Mouse (Mus musculus): Measurements from ENCODE around the gene Gm5105. TPM values are rescaled to one million over a fixed set of nuclear protein-coding genes. Genes with fewer than 3 reads are reported as not detected.
A peak's percentile ranks its signal among the peaks of the same experiment; 100 is the strongest.

Gm5105 gene
- not detected in 2 replicates for polyA plus RNA-seq (2014; fragmentation: Nextera tagmentation; extraction: Ambion mirVana)

DNA sequence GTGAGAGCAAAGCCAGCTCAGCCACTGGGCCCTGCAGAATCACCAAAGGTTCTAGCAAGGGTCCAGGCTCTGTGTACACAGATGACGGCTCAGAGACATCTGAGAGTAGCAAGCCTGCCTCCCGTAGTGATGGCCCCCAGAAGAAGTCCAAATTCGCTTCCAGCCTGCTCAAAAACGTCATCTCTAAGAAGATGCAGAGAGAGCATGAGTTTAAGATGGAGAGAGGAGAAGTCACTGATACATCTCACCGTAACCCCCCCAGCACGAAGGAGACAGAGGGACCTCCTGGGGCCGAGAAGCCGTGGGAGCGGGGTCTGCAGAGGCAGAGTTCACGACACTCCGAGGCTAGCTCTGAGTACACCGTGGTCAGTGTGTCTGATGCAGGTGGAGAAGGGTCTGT lies at the start of gene Gm5105:
Gm5105 (minus strand) TSS at position 101 of the 400 bp plus-strand sequence.
- Histone ChIP-seq H3K4me1 (ENCODE audit: control insufficient read depth, insufficient read depth, low read length) (peaks cover 4% of the 10 kb centered on the region), H3K4me3 (ENCODE audit: low read depth, low read length) (no peak within 1 kb of the TSS), H3K27me3 (replicated peaks; ENCODE audit: control insufficient read depth, insufficient read depth, low read length) (no peaks in the 10 kb centered on the region), H3K9me3 (replicated peaks; ENCODE audit: control insufficient read depth, low read length) (no peaks in the 10 kb centered on the region), H3K36me3 (ENCODE audit: control insufficient read depth, insufficient read depth, low read length) (no peaks in the 10 kb centered on the region), H3K9ac (ENCODE audit: low read length) (no peak within 1 kb of the TSS), H3K4me2 (ENCODE audit: low read length) (no peak within 1 kb of the TSS), H3K27ac (ENCODE audit: low read depth, low read length) (0 out of 2 replicates have a peak within 1 kb of the TSS, but pooled peaks have one; percentile 9)
- no peak for DNase-seq (ENCODE audit: low spot score)
- no peak for ATAC-seq
- WGBS, result 94% methylated on average over 12 of the region's 12 CpGs

DNA sequence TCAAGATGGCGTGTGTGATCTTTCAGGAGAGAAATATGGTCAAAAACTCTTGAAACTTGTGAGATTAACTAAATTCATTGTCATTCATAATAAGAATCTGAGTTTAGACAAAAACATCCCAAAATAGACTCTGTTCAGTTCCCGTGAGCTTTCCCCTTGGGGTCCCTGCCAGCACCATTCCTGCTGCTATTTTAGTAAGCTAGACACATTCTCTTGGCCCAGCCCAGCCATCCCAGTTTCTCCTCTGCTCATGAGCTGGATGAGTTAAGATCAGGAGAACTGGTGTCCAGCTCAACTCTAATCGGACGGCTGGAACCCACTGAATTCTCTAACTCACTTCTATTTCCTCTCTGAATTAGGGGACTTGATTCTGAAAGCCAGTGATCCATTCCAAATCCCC lies 49.7 kb upstream of the Gm5105 start:
- no peak for DNase-seq (ENCODE audit: low spot score)
- H3K4me1 ChIP-seq (ENCODE audit: control insufficient read depth, insufficient read depth, low read length), result no peaks in the 10 kb centered on the region
- H3K36me3 ChIP-seq (ENCODE audit: control insufficient read depth, insufficient read depth, low read length), result no peaks in the 10 kb centered on the region
- 91% methylated on average over 4 of the region's 4 CpGs for WGBS
- ATAC-seq, result no peak
- H3K9ac ChIP-seq (ENCODE audit: low read length), result no peak overlapping the region
- no peak overlapping the region for H3K27ac ChIP-seq (ENCODE audit: low read depth, low read length)
- no peak overlapping the region for H3K4me2 ChIP-seq (ENCODE audit: low read length)
- H3K27me3 ChIP-seq (replicated peaks; ENCODE audit: control insufficient read depth, insufficient read depth, low read length), result no peaks in the 10 kb centered on the region
- no peaks in the 10 kb centered on the region for H3K9me3 ChIP-seq (replicated peaks; ENCODE audit: control insufficient read depth, low read length)
- H3K4me3 ChIP-seq (ENCODE audit: low read depth, low read length), result no peak overlapping the region

DNA sequence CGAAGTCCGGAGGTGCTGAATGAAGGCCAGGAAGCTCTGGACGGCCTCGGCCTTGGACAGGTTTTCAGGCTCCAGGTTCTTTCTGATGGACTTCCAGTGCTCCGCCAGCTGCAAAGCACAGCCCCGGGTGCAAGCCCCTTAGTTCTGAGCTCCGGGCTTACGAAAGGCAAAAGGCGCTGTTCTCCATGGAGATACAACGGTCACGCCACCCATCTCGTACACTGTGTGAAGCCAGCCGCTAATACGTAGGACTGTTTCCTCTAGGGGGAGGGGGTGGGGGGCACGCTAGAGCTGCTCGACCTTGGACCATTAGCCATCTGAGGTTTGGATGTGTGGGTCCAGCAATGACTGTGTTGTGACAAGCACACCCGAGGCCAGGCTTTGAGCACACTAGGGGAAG lies 46.9 kb upstream of the Gm5105 start:
- no peak overlapping the region for H3K4me3 ChIP-seq (ENCODE audit: low read depth, low read length)
- no peaks in the 10 kb centered on the region for H3K27me3 ChIP-seq (replicated peaks; ENCODE audit: control insufficient read depth, insufficient read depth, low read length)
- DNase-seq (ENCODE audit: low spot score), result no peak
- H3K36me3 ChIP-seq (ENCODE audit: control insufficient read depth, insufficient read depth, low read length), result no peaks in the 10 kb centered on the region
- 89% methylated on average over 17 of the region's 17 CpGs for WGBS
- H3K9ac ChIP-seq (ENCODE audit: low read length), result no peak overlapping the region
- H3K4me1 ChIP-seq (ENCODE audit: control insufficient read depth, insufficient read depth, low read length), result no peaks in the 10 kb centered on the region
- H3K9me3 ChIP-seq (replicated peaks; ENCODE audit: control insufficient read depth, low read length), result no peaks in the 10 kb centered on the region
- no peak for ATAC-seq
- no peak overlapping the region for H3K4me2 ChIP-seq (ENCODE audit: low read length)
- H3K27ac ChIP-seq (ENCODE audit: low read depth, low read length), result no peak overlapping the region

DNA sequence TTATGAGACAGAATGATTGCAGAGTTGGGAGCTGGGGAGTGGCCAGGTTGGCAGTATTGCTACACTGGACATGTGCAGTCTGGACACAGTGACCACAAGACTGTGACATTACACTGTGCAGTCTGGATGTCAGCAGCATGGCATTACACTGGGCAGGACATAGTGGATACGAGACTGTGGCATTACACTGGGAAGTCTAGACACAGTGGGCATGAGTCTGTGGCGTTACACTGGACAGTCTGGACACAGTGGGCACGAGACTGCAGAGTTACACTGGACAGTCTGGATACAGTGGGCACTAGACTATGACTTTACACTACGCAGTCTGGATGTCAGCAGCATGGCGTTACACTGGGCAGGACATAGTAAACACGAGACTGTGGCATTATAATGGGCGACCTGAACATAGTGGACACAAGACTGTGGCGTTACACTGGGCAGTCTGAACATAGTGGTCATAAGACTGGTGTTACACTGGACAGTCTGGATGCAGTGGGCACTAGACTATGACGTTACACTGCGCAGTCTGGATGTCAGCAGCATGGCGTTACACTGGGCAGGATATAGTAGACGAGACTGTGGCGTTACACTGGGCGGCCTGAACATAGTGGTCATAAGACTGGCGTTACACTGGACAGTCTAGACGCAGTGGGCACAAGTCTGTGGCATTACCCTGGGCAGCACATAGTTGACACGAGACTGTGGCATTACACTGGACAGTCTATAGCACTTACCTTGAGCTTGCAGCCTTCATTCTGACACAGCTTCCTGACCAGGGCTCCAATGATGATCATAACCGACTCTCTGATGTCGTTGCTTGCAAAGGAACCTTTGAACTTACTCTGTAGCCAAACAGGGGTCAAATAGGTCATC lies 44.0 kb upstream of the Gm5105 start:
- Histone ChIP-seq H3K4me1 (ENCODE audit: control insufficient read depth, insufficient read depth, low read length) (no peaks in the 10 kb centered on the region), H3K4me2 (ENCODE audit: low read length) (no peak overlapping the region), H3K36me3 (ENCODE audit: control insufficient read depth, insufficient read depth, low read length) (no peaks in the 10 kb centered on the region), H3K9me3 (replicated peaks; ENCODE audit: control insufficient read depth, low read length) (no peaks in the 10 kb centered on the region), H3K27ac (ENCODE audit: low read depth, low read length) (no peak overlapping the region), H3K4me3 (ENCODE audit: low read depth, low read length) (no peak overlapping the region), H3K27me3 (replicated peaks; ENCODE audit: control insufficient read depth, insufficient read depth, low read length) (no peaks in the 10 kb centered on the region), H3K9ac (ENCODE audit: low read length) (no peak overlapping the region)
- DNase-seq (ENCODE audit: low spot score), result no peak
- 93% methylated on average over 19 of the region's 19 CpGs for WGBS
- ATAC-seq, result no peak

DNA sequence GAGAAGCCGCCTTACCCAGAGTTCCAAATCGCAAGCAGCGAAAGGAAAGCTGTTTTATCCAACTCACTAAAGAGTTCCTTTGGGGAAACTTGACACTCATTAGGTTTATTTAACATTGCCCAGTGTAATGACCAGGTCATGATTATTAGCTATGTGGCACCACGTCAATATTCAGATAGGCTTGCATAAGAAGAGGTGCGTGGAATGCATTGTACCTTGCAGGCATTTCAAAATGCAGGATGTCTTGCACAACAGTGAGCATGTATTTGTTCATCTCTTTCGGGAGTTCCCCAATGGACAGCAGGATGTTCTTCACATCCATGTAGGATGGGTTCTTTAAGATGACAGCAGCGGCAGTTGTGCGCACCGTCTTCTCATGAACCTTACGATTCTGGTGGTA lies 39.7 kb upstream of the Gm5105 start:
- Histone ChIP-seq H3K4me2 (ENCODE audit: low read length) (no peak overlapping the region), H3K4me1 (ENCODE audit: control insufficient read depth, insufficient read depth, low read length) (no peaks in the 10 kb centered on the region), H3K27me3 (replicated peaks; ENCODE audit: control insufficient read depth, insufficient read depth, low read length) (no peaks in the 10 kb centered on the region), H3K36me3 (ENCODE audit: control insufficient read depth, insufficient read depth, low read length) (no peaks in the 10 kb centered on the region), H3K9ac (ENCODE audit: low read length) (no peak overlapping the region), H3K27ac (ENCODE audit: low read depth, low read length) (no peak overlapping the region), H3K9me3 (replicated peaks; ENCODE audit: control insufficient read depth, low read length) (no peaks in the 10 kb centered on the region), H3K4me3 (ENCODE audit: low read depth, low read length) (no peak overlapping the region)
- no peak for ATAC-seq
- no peak for DNase-seq (ENCODE audit: low spot score)
- WGBS, result 96% methylated on average over 10 of the region's 10 CpGs

DNA sequence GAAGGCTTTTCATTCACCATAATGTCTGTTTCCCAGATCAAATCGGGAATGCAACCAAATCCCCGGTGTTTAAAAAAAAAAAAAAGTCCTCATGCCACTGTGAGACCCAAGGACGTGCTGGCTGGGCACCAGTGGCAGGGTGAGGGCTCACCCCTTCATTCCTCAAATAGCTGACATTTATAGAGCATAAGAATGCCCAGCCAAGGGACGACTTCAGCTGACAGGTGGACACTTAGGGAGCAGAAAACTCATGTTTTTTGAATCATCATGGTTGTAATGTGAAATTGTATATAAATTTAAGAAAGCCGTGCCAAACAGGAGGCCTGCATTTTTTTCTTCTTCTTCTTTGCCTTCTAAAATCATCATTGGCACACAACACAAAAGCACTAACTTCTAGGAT lies 37.9 kb upstream of the Gm5105 start:
- H3K36me3 ChIP-seq (ENCODE audit: control insufficient read depth, insufficient read depth, low read length), result no peaks in the 10 kb centered on the region
- no peak overlapping the region for H3K9ac ChIP-seq (ENCODE audit: low read length)
- H3K4me2 ChIP-seq (ENCODE audit: low read length), result no peak overlapping the region
- H3K27me3 ChIP-seq (replicated peaks; ENCODE audit: control insufficient read depth, insufficient read depth, low read length), result no peaks in the 10 kb centered on the region
- ATAC-seq (no peak), DNase-seq (ENCODE audit: low spot score) (no peak)
- 84% methylated on average over 5 of the region's 5 CpGs for WGBS
- no peaks in the 10 kb centered on the region for H3K9me3 ChIP-seq (replicated peaks; ENCODE audit: control insufficient read depth, low read length)
- no peak overlapping the region for H3K27ac ChIP-seq (ENCODE audit: low read depth, low read length)
- H3K4me3 ChIP-seq (ENCODE audit: low read depth, low read length), result no peak overlapping the region
- H3K4me1 ChIP-seq (ENCODE audit: control insufficient read depth, insufficient read depth, low read length), result no peaks in the 10 kb centered on the region

DNA sequence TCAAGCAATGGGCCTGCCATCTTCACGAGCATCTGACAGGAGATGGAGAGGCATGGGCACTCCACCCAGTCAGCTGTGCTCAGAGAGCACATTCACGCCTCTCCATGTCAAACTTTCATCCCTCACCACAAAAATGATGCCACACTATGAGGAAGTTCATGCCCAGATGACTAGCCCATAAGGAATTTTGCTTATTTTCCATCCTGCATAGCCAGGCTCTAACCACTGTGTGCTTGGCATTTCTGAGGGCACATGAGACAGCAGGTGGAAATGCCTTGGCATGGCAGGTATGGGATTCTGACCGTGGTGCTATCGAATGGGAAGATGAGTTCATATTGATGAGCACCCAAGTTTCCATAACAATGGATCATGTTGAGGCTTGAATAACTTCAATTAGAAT lies 36.5 kb upstream of the Gm5105 start:
- WGBS, result 92% methylated on average over 4 of the region's 4 CpGs
- H3K4me3 ChIP-seq (ENCODE audit: low read depth, low read length), result no peak overlapping the region

DNA sequence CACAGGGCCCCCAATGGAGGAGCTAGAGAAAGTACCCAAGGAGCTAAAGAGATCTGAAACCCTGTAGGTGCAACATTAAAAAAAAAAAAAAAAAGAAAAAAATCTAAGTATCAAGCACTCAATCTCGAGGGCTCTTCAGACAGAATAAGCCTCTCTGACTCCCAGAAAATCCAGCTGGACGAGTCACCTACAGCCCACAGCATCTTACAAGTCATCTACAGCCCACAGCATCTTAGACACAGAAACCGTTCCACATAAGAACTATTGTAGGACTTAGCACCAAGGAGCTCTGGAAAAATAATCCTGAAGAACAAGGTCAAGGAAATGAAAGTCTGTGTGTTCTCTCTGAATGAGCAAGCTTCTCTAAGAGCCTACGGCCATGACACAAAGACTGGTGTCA lies 34.7 kb upstream of the Gm5105 start:
- H3K4me1 ChIP-seq (ENCODE audit: control insufficient read depth, insufficient read depth, low read length), result no peaks in the 10 kb centered on the region
- H3K9ac ChIP-seq (ENCODE audit: low read length), result no peak overlapping the region
- H3K27ac ChIP-seq (ENCODE audit: low read depth, low read length), result no peak overlapping the region
- no peak overlapping the region for H3K4me2 ChIP-seq (ENCODE audit: low read length)
- H3K27me3 ChIP-seq (replicated peaks; ENCODE audit: control insufficient read depth, insufficient read depth, low read length), result no peaks in the 10 kb centered on the region
- ATAC-seq, result no peak
- no peaks in the 10 kb centered on the region for H3K36me3 ChIP-seq (ENCODE audit: control insufficient read depth, insufficient read depth, low read length)
- 82% methylated on average over 4 of the region's 4 CpGs for WGBS
- H3K4me3 ChIP-seq (ENCODE audit: low read depth, low read length), result no peak overlapping the region
- no peaks in the 10 kb centered on the region for H3K9me3 ChIP-seq (replicated peaks; ENCODE audit: control insufficient read depth, low read length)
- DNase-seq (ENCODE audit: low spot score), result no peak

More for the DNA sequence above, 36.5 kb upstream of the Gm5105 start:
- no peaks in the 10 kb centered on the region for H3K4me1 ChIP-seq (ENCODE audit: control insufficient read depth, insufficient read depth, low read length)
- H3K9ac ChIP-seq (ENCODE audit: low read length), result no peak overlapping the region
- no peaks in the 10 kb centered on the region for H3K36me3 ChIP-seq (ENCODE audit: control insufficient read depth, insufficient read depth, low read length)
- H3K4me2 ChIP-seq (ENCODE audit: low read length), result no peak overlapping the region
- H3K9me3 ChIP-seq (replicated peaks; ENCODE audit: control insufficient read depth, low read length), result no peaks in the 10 kb centered on the region
- no peaks in the 10 kb centered on the region for H3K27me3 ChIP-seq (replicated peaks; ENCODE audit: control insufficient read depth, insufficient read depth, low read length)
- ATAC-seq (no peak), DNase-seq (ENCODE audit: low spot score) (no peak)
- no peak overlapping the region for H3K27ac ChIP-seq (ENCODE audit: low read depth, low read length)

DNA sequence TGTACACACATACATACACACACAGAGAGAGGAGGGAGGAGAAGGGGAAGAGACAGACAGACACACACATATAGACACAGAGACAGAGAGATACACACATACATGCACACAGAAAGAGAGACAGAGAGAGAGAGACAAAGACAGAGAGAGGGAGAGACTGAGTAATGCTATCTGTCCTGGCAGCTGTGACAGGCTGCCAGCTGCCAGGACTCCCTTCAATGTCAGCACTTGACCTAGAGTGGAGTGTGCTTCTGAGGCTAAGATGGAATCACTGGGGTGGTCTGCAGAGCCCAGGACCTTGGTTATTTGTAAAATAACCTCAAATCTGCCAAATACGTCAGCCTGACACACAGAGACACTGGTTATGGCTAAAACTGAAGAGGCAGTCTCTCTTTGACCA lies 30.5 kb upstream of the Gm5105 start:
- no peak overlapping the region for H3K4me3 ChIP-seq (ENCODE audit: low read depth, low read length)
- H3K4me2 ChIP-seq (ENCODE audit: low read length), result no peak overlapping the region
- H3K9me3 ChIP-seq (replicated peaks; ENCODE audit: control insufficient read depth, low read length), result no peaks in the 10 kb centered on the region
- no peaks in the 10 kb centered on the region for H3K4me1 ChIP-seq (ENCODE audit: control insufficient read depth, insufficient read depth, low read length)
- ATAC-seq (no peak; the same call in 1 of the 2 replicates), DNase-seq (ENCODE audit: low spot score) (no peak)
- WGBS, result 83% methylated on average over 1 of the region's 1 CpGs
- no peak overlapping the region for H3K27ac ChIP-seq (ENCODE audit: low read depth, low read length)
- H3K27me3 ChIP-seq (replicated peaks; ENCODE audit: control insufficient read depth, insufficient read depth, low read length), result no peaks in the 10 kb centered on the region
- no peaks in the 10 kb centered on the region for H3K36me3 ChIP-seq (ENCODE audit: control insufficient read depth, insufficient read depth, low read length)
- no peak overlapping the region for H3K9ac ChIP-seq (ENCODE audit: low read length)

All from forebrain, embryonic 14.5 days (tissue).